Mouse (Mus musculus): ENCODE results near the gene Prkaca.

The Prkaca gene

GRCm38 (mm10) chr8:83972150-83973120, at the start of gene Prkaca:
Gene Prkaca (plus strand): TSS chr8:83972993.
- DNase-seq (ENCODE audit: inconsistent ontology term): peak; percentile 99

- no peak for DNase-seq (ENCODE audit: inconsistent ontology term)
Measured at GRCm38 (mm10) chr8:83924585-83924984, 48.2 kb upstream of the Prkaca start.

GRCm38 (mm10) chr8:83926266-83926665, 46.5 kb upstream of the Prkaca start:
- DNase-seq (ENCODE audit: inconsistent ontology term): no peak

- DNase-seq (ENCODE audit: inconsistent ontology term): no peak
Measured at GRCm38 (mm10) chr8:83934222-83934621, 38.6 kb upstream of the Prkaca start.

- DNase-seq (ENCODE audit: inconsistent ontology term): no peak
Measured at GRCm38 (mm10) chr8:83934994-83935393, 37.8 kb upstream of the Prkaca start.

GRCm38 (mm10) chr8:83935435-83935834, 37.4 kb upstream of the Prkaca start:
- DNase-seq (ENCODE audit: inconsistent ontology term): no peak

GRCm38 (mm10) chr8:83937645-83938044, 35.1 kb upstream of the Prkaca start:
- DNase-seq (ENCODE audit: inconsistent ontology term): no peak

GRCm38 (mm10) chr8:83938330-83938729, 34.5 kb upstream of the Prkaca start:
- no peak for DNase-seq (ENCODE audit: inconsistent ontology term)

GRCm38 (mm10) chr8:83941066-83941677, 31.6 kb upstream of the Prkaca start:
- no peak for DNase-seq (ENCODE audit: inconsistent ontology term)

GRCm38 (mm10) chr8:83942446-83942845, 30.3 kb upstream of the Prkaca start:
- DNase-seq (ENCODE audit: inconsistent ontology term): no peak

GRCm38 (mm10) chr8:83945540-83945939, 27.3 kb upstream of the Prkaca start:
- DNase-seq (ENCODE audit: inconsistent ontology term): no peak

- no peak for DNase-seq (ENCODE audit: inconsistent ontology term)
Measured at GRCm38 (mm10) chr8:83954749-83955105, 18.1 kb upstream of the Prkaca start.

- DNase-seq (ENCODE audit: inconsistent ontology term): peak; percentile 100
Measured at GRCm38 (mm10) chr8:83955106-83955957, 17.5 kb upstream of the Prkaca start, which contains the start of the genes Gm10644 and Asf1b. Gene Gm10644 (minus strand): TSS chr8:83955205. Gene Asf1b (plus strand): TSS chr8:83955507.

GRCm38 (mm10) chr8:83955958-83956218, 16.9 kb upstream of the Prkaca start:
- DNase-seq (ENCODE audit: inconsistent ontology term): no peak

GRCm38 (mm10) chr8:83956789-83957188, 16.0 kb upstream of the Prkaca start:
- no peak for DNase-seq (ENCODE audit: inconsistent ontology term)

- no peak for DNase-seq (ENCODE audit: inconsistent ontology term)
Measured at GRCm38 (mm10) chr8:83964015-83964765, 8.6 kb upstream of the Prkaca start.

- DNase-seq (ENCODE audit: inconsistent ontology term): no peak
Measured at GRCm38 (mm10) chr8:83967701-83968100, 5.1 kb upstream of the Prkaca start.

GRCm38 (mm10) chr8:83971121-83971520, 1.7 kb upstream of the Prkaca start:
- DNase-seq (ENCODE audit: inconsistent ontology term): no peak

GRCm38 (mm10) chr8:83971661-83972060, 1.1 kb upstream of the Prkaca start:
- DNase-seq (ENCODE audit: inconsistent ontology term): no peak

- DNase-seq (ENCODE audit: inconsistent ontology term): peak; percentile 36
Measured at GRCm38 (mm10) chr8:83973161-83974031, 603 bp downstream of the Prkaca start.
